Mouse (Mus musculus) forebrain, postnatal 0 days (tissue): ENCODE measurements at regions not wholly inside any gene's neighbourhood (a gene's known extent, or its start where the extent isn't known, plus 50 kb on each side); places are given as distances from the start of the nearest gene placed in this dataset.

ENCODE experiments used
- ATAC-seq: fragments of 200-750 bp; cut with Nextera tagmentation; 2 replicates; pipeline ENCODE4 v1.8.0; 2017; ENCODE audit warnings: mild to moderate bottlenecking, moderate library complexity
- DNase-seq: peaks from one replicate; pipeline ENCODE4 v3.0.0-alpha.2; 2015
- H3K27ac ChIP-seq: fragments of 300-500 bp; sonication (generic); 2 replicates; pipeline ENCODE4 v1.5.1; 2014; ENCODE audit warnings: low read depth, mild to moderate bottlenecking, antibody characterized with exemption, low read length, moderate library complexity, mixed read lengths
- H3K27me3 ChIP-seq: fragments of 300-500 bp; sonication (generic); 2 replicates; pipeline ENCODE4 v1.6.1; 2014; ENCODE audit warnings: mild to moderate bottlenecking, low read length, mixed read lengths; ENCODE audit not compliant: insufficient read depth
- H3K36me3 ChIP-seq: fragments of 300-500 bp; sonication (generic); 2 replicates; pipeline ENCODE4 v1.6.1; 2014; ENCODE audit warnings: mild to moderate bottlenecking, moderate library complexity; ENCODE audit not compliant: insufficient read depth
- H3K4me1 ChIP-seq: fragments of 300-500 bp; sonication (generic); 2 replicates; pipeline ENCODE4 v1.6.1; 2014; ENCODE audit warnings: antibody characterized with exemption; ENCODE audit not compliant: insufficient read depth
- H3K4me2 ChIP-seq: fragments of 300-500 bp; sonication (generic); 2 replicates; pipeline ENCODE4 v1.6.1; 2014; ENCODE audit warnings: low read depth, mild to moderate bottlenecking, moderate library complexity
- H3K4me3 ChIP-seq: fragments of 300-500 bp; sonication (generic); 2 replicates; pipeline ENCODE4 v1.5.1; 2014; ENCODE audit warnings: low read depth, low read length, mixed read lengths
- H3K9ac ChIP-seq: fragments of 300-500 bp; sonication (generic); 2 replicates; pipeline ENCODE4 v1.6.1; 2014; ENCODE audit warnings: mild to moderate bottlenecking
- H3K9me3 ChIP-seq: fragments of 300-500 bp; sonication (generic); 2 replicates; pipeline ENCODE4 v1.6.1; 2016; ENCODE audit warnings: low read length
- CTCF ChIP-seq: sonication (generic); IDR thresholded peaks from 2 replicates; pipeline ENCODE4 v1.5.1; 2016; ENCODE audit warnings: antibody characterized with exemption, control low read depth, low read depth
- WGBS: fragments of 180-500 bp; shearing (Covaris S2); extraction: QIAGEN DNeasy Blood & Tissue Kit; methylation state at CpG from one replicate; pipeline ENCODE4 v1.1.7; 2014; 5-methylcytosine and 5-hydroxymethylcytosine counted together

- TF ChIP-seq CTCF, result no peak
- WGBS, result 57% methylated on average over 4 of the region's 4 CpGs
- ATAC-seq, result no peak
- no peaks in the 10 kb centered on the region for H3K27me3 ChIP-seq
- H3K36me3 ChIP-seq, result no peaks in the 10 kb centered on the region
- no peak overlapping the region for H3K9ac ChIP-seq
- H3K4me2 ChIP-seq, result no peak overlapping the region
- H3K4me3 ChIP-seq, result no peak overlapping the region
- no peak for DNase-seq
- no peak overlapping the region for H3K27ac ChIP-seq
- no peaks in the 10 kb centered on the region for H3K9me3 ChIP-seq
- H3K4me1 ChIP-seq, result no peaks in the 10 kb centered on the region
Measured at GRCm38 (mm10) chr7:74151590-74151989, 138.1 kb upstream of the St8sia2 start.

GRCm38 (mm10) chr7:74143236-74143635, 129.7 kb upstream of the St8sia2 start:
- H3K4me1 ChIP-seq, result no peaks in the 10 kb centered on the region
- H3K4me3 ChIP-seq, result no peak overlapping the region
- H3K27ac ChIP-seq, result no peak overlapping the region
- 75% methylated on average over 3 of the region's 3 CpGs for WGBS
- no peaks in the 10 kb centered on the region for H3K36me3 ChIP-seq
- DNase-seq (no peak), ATAC-seq (no peak)
- no peak overlapping the region for H3K9ac ChIP-seq
- H3K9me3 ChIP-seq, result no peaks in the 10 kb centered on the region
- TF ChIP-seq CTCF, result no peak
- H3K4me2 ChIP-seq, result no peak overlapping the region
- no peaks in the 10 kb centered on the region for H3K27me3 ChIP-seq

GRCm38 (mm10) chr7:74138169-74138568, 124.7 kb upstream of the St8sia2 start:
- Histone ChIP-seq H3K27ac (no peak overlapping the region), H3K4me3 (no peak overlapping the region), H3K9ac (no peak overlapping the region), H3K4me2 (no peak overlapping the region), H3K4me1 (no peaks in the 10 kb centered on the region), H3K36me3 (no peaks in the 10 kb centered on the region), H3K27me3 (no peaks in the 10 kb centered on the region), H3K9me3 (no peaks in the 10 kb centered on the region)
- no peak for TF ChIP-seq CTCF
- DNase-seq (no peak), ATAC-seq (no peak)
- WGBS, result 44% methylated on average over 6 of the region's 6 CpGs

- DNase-seq (peak; percentile 63), ATAC-seq (peak; percentile 90)
- Histone ChIP-seq H3K9ac (no peak overlapping the region), H3K27me3 (no peaks in the 10 kb centered on the region), H3K4me1 (no peaks in the 10 kb centered on the region), H3K4me2 (no peak overlapping the region), H3K27ac (no peak overlapping the region), H3K36me3 (no peaks in the 10 kb centered on the region), H3K9me3 (no peaks in the 10 kb centered on the region), H3K4me3 (no peak overlapping the region)
- 0 out of 2 replicates have a peak, but pooled peaks have one; percentile 4 for TF ChIP-seq CTCF
- 19% methylated on average over 8 of the region's 8 CpGs for WGBS
Measured at GRCm38 (mm10) chr7:74130206-74130836, 116.8 kb upstream of the St8sia2 start.

- no peak overlapping the region for H3K4me2 ChIP-seq
Measured at GRCm38 (mm10) chr7:74112071-74112470, 98.6 kb upstream of the St8sia2 start.

GRCm38 (mm10) chr7:74108347-74108746, 94.9 kb upstream of the St8sia2 start:
- Histone ChIP-seq H3K4me3 (no peak overlapping the region), H3K36me3 (no peaks in the 10 kb centered on the region), H3K9me3 (no peaks in the 10 kb centered on the region), H3K4me1 (no peaks in the 10 kb centered on the region), H3K9ac (no peak overlapping the region), H3K4me2 (no peak overlapping the region), H3K27ac (no peak overlapping the region), H3K27me3 (no peaks in the 10 kb centered on the region; the same call in 1 of the 2 replicates)
- peak; percentile 55 for TF ChIP-seq CTCF
- peak; percentile 25 for DNase-seq
- WGBS, result 69% methylated on average over 3 of the region's 3 CpGs
- ATAC-seq, result no peak

More at GRCm38 (mm10) chr7:74112071-74112470, 98.6 kb upstream of the St8sia2 start:
- Histone ChIP-seq H3K27ac (no peak overlapping the region), H3K9me3 (no peaks in the 10 kb centered on the region), H3K36me3 (no peaks in the 10 kb centered on the region), H3K27me3 (no peaks in the 10 kb centered on the region; the same call in 1 of the 2 replicates), H3K9ac (no peak overlapping the region), H3K4me1 (no peaks in the 10 kb centered on the region), H3K4me3 (no peak overlapping the region)
- no peak for TF ChIP-seq CTCF
- no peak for ATAC-seq
- 75% methylated on average over 2 of the region's 2 CpGs for WGBS
- no peak for DNase-seq

GRCm38 (mm10) chr7:74107176-74107928, 93.9 kb upstream of the St8sia2 start:
- Histone ChIP-seq H3K36me3 (no peaks in the 10 kb centered on the region), H3K27ac (no peak overlapping the region), H3K9ac (no peak overlapping the region), H3K4me3 (no peak overlapping the region), H3K4me2 (no peak overlapping the region), H3K4me1 (no peaks in the 10 kb centered on the region), H3K9me3 (no peaks in the 10 kb centered on the region), H3K27me3 (no peaks in the 10 kb centered on the region; the same call in 1 of the 2 replicates)
- no peak for TF ChIP-seq CTCF
- peak; percentile 44 for DNase-seq
- WGBS, result 31% methylated on average over 5 of the region's 5 CpGs
- ATAC-seq, result peak; percentile 18; the same call in 1 of the 2 replicates
